Mouse (Mus musculus) intestine, postnatal 0 days (tissue): Measurements from ENCODE around the gene B3gnt6. TPM values are rescaled to one million over a fixed set of nuclear protein-coding genes. Genes with fewer than 3 reads are reported as not detected.

Experiments
- ATAC-seq: fragments of 200-750 bp; cut with Nextera tagmentation; 2 replicates; pipeline ENCODE4 v1.8.0; 2017; ENCODE audit warnings: mild to moderate bottlenecking, moderate TSS enrichment, moderate library complexity
- H3K27ac ChIP-seq: fragments of 300-500 bp; sonication (generic); 2 replicates; pipeline ENCODE4 v1.5.1; 2014; ENCODE audit warnings: mild to moderate bottlenecking, low read depth, low read length, moderate library complexity
- H3K27me3 ChIP-seq: fragments of 300-500 bp; sonication (generic); replicated peaks from 2 replicates; pipeline ENCODE4 v1.6.1; 2014; ENCODE audit warnings: low read length, mixed read lengths; ENCODE audit not compliant: control insufficient read depth, insufficient read depth
- H3K36me3 ChIP-seq: fragments of 300-500 bp; sonication (generic); 2 replicates; pipeline ENCODE4 v1.6.1; 2014; ENCODE audit warnings: mild to moderate bottlenecking, moderate library complexity; ENCODE audit not compliant: control insufficient read depth, insufficient read depth
- H3K4me1 ChIP-seq: fragments of 300-500 bp; sonication (generic); replicated peaks from 2 replicates; pipeline ENCODE4 v1.6.1; 2014; ENCODE audit warnings: antibody characterized with exemption, low read length, mixed read lengths; ENCODE audit not compliant: control insufficient read depth, insufficient read depth
- H3K4me2 ChIP-seq: fragments of 300-500 bp; sonication (generic); replicated peaks from 2 replicates; pipeline ENCODE4 v1.6.1; 2014; ENCODE audit warnings: low read depth, mild to moderate bottlenecking, moderate library complexity
- H3K4me3 ChIP-seq: fragments of 300-500 bp; sonication (generic); 2 replicates; pipeline ENCODE4 v1.5.1; 2014; ENCODE audit warnings: low read depth, low read length
- H3K9ac ChIP-seq: fragments of 300-500 bp; sonication (generic); 2 replicates; pipeline ENCODE4 v1.6.1; 2014; ENCODE audit warnings: mild to moderate bottlenecking, low read depth, low read length
- H3K9me3 ChIP-seq: fragments of 300-500 bp; sonication (generic); 2 replicates; pipeline ENCODE4 v1.6.1; 2016; ENCODE audit warnings: mixed run types; ENCODE audit not compliant: control insufficient read depth
- CTCF ChIP-seq: sonication (generic); IDR thresholded peaks from 2 replicates; pipeline ENCODE4 v1.5.1; 2016; ENCODE audit warnings: low read depth, mild to moderate bottlenecking, control low read depth, antibody characterized with exemption, moderate library complexity
- WGBS: fragments of 180-500 bp; shearing (Covaris S2); extraction: QIAGEN DNeasy Blood & Tissue Kit; methylation state at CpG from one replicate; pipeline ENCODE4 v1.1.7; 2014; 5-methylcytosine and 5-hydroxymethylcytosine counted together
- polyA plus RNA-seq: library from polyadenylated mRNA; unstranded; fragments of >200 nt; fragmentation: Nextera tagmentation; extraction: Ambion mirVana; gene quantifications from 2 replicates; pipeline ENCODE4 v1.2.1, GENCODE M21; 2015

Gene B3gnt6
- polyA plus RNA-seq, 1 experiment from 2014 or later, result 0.21 TPM

DNA sequence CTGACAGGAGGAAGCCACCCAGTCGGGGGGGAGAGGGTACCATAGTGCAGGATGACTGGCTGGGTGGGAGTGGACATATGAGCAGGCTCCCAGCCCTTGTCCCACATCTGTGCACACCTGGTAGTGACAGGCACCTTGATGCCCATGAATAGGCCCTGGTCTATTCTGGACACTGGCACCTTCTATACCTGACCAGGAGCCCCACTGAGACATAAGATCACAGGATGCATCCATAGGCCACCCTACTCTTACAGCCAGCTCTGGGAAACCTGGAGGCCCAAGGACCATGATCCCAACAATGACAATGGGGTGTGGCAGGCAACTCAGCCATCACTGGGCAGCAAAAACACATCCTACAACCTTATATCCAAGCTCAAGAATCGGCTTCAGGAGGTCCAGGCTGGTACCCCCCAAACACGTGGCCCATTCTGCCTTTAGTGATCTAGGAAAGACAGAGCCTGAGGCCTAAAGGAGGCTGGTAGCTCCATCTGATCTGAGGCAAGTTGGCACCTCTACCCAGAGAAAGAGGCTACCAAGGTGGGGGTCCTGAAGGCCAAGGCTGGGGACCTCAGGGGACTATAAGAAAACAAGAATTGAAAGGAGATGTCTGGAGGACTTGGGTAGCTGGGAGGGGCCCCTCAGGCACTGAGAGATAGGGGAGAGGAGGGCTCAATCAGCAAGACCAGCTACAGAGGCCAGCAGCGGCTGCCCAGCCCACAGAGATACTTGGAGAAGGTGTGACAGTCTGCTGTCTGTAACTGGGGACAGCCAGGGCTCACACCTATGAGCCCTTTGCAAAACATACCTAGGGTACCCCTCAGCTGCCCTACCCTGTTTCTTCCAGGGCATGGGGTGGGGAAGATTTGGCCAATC, 24.2 kb downstream of the B3gnt6 start:
- no peak for ATAC-seq
- Histone ChIP-seq H3K4me3 (no peak overlapping the region), H3K4me1 (peaks cover 7% of the 10 kb centered on the region; the same call in 1 of the 2 replicates), H3K27me3 (no peaks in the 10 kb centered on the region), H3K36me3 (no peaks in the 10 kb centered on the region), H3K27ac (no peak overlapping the region), H3K4me2 (no peak overlapping the region), H3K9me3 (no peaks in the 10 kb centered on the region), H3K9ac (no peak overlapping the region)
- 73% methylated on average over 4 of the region's 4 CpGs for WGBS
- TF ChIP-seq CTCF, result no peak

DNA sequence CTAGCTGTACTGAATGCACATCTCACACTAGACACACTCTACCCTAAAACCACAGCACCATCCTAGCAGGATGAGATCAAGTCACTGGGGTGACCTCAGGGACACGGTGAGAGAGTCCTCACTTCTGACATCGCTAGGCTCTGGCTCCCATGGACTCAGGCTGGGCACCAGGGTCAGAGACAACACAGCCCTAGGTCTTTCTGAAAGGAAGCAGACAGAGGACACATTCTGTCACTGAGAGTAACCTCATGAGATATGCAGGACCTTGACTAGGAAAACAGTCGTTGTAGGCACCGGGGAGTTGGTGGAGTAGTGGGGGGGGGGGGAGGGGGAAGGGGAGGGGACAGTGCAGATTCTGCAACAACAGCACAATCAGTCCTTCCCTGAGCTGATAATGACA, 25.9 kb downstream of the B3gnt6 start:
- Histone ChIP-seq H3K4me1 (peaks cover under 1% of the 10 kb centered on the region; the same call in 1 of the 2 replicates), H3K4me2 (no peak overlapping the region), H3K27ac (no peak overlapping the region), H3K4me3 (no peak overlapping the region), H3K9ac (no peak overlapping the region), H3K27me3 (no peaks in the 10 kb centered on the region), H3K36me3 (no peaks in the 10 kb centered on the region), H3K9me3 (no peaks in the 10 kb centered on the region)
- WGBS, result 49% methylated on average over 4 of the region's 4 CpGs
- ATAC-seq, result no peak
- TF ChIP-seq CTCF, result no peak

DNA sequence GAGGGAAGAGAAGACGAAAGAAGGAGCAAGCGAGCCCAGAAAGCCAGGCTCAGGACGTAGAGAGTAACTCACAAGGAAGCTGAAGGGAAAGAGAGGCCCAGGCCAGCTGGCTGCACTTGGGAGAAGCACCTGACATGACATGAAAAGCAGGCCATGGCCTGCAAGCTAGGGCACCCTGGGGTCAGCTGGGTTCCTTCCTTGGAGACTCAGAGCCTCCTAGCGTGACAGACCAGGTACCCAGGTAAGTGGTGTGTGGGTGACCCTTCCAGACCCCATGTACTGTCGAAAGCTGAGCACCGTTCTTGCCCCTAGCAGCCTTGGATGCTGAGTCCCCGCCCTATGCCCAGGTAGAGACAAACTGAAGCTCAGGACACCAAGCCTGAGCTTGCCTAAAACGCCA, 26.6 kb downstream of the B3gnt6 start:
- no peak overlapping the region for H3K27ac ChIP-seq
- H3K27me3 ChIP-seq, result no peaks in the 10 kb centered on the region
- H3K36me3 ChIP-seq, result no peaks in the 10 kb centered on the region
- TF ChIP-seq CTCF, result no peak
- H3K9ac ChIP-seq, result no peak overlapping the region
- H3K4me3 ChIP-seq, result no peak overlapping the region
- H3K4me1 ChIP-seq, result no peaks in the 10 kb centered on the region; the same call in 1 of the 2 replicates
- H3K4me2 ChIP-seq, result no peak overlapping the region
- ATAC-seq, result no peak
- H3K9me3 ChIP-seq, result no peaks in the 10 kb centered on the region
- WGBS, result 81% methylated on average over 8 of the region's 8 CpGs

DNA sequence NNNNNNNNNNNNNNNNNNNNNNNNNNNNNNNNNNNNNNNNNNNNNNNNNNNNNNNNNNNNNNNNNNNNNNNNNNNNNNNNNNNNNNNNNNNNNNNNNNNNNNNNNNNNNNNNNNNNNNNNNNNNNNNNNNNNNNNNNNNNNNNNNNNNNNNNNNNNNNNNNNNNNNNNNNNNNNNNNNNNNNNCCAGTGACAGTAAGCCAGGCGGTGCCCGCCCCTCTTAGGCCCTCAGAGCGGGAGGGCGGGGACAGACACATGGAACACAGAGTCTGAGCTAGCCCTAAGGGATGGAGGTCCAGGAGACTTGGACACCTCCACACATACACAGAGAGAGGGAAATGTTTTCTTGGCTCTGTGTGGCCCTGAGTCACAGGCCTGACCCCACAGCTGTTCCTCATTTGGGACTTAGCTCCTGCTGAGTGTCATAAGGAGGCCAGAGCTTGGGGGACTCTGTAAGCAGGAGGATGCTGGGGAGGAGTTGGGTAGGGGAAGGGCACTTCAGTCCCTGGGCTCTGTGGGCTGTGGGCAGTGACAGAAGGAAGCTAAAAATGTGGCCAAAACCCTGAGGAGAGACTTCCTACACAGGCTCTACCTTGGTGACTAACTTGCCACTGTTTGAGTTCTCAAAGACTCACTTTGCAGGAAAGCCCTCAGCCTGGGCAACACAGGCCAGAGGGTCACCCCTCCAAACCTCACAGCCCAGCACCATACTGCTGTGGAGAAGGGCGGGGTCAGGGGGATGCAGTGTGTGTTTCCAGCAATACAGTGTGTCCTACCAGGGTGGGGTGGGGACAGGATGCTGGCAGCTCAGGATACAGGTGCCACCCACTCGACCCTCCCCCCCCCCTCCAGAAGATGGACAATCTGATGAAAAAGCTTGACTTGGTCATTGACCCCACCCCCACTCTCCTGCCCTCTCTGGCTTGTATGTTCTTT, 27.9 kb downstream of the B3gnt6 start:
- Histone ChIP-seq H3K27me3 (no peaks in the 10 kb centered on the region), H3K9me3 (no peaks in the 10 kb centered on the region), H3K9ac (peak overlapping the region; percentile 17; the same call in 1 of the 2 replicates), H3K27ac (no peak overlapping the region), H3K36me3 (no peaks in the 10 kb centered on the region), H3K4me3 (no peak overlapping the region), H3K4me2 (no peak overlapping the region), H3K4me1 (no peaks in the 10 kb centered on the region)
- 69% methylated on average over 6 of the region's 6 CpGs for WGBS
- peak; percentile 16; the same call in 1 of the 2 replicates for ATAC-seq
- no peak for TF ChIP-seq CTCF

DNA sequence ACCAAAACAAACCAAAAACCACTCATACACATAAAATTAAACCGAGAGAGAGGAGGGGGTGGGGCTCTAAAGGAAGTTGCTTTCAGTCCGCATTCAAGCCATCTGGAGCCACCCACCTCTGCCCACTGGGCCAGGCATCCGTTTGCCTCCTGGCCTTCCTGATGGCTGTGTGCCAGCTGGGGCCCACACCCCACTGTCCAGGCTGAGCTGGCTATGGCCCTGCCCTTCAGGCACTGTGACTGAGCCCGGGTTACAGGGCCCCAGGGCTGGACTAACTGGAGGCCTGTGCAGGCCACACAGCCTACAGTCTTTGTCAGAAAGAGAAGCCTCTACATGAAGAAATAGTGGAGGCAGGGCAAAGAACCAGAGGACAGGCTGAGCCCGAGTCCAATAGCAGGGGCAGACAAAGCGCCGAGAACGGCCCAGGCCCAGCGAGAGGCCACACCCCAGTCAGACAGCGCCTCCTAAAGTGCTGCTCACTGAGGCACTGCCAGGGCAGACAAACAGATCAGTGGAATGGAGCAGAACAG, 34.2 kb downstream of the B3gnt6 start:
- H3K4me1 ChIP-seq, result no peaks in the 10 kb centered on the region
- H3K4me2 ChIP-seq, result peak overlapping the region; percentile 28
- no peaks in the 10 kb centered on the region for H3K27me3 ChIP-seq
- ATAC-seq, result peak; percentile 82
- H3K4me3 ChIP-seq, result no peak overlapping the region
- no peaks in the 10 kb centered on the region for H3K36me3 ChIP-seq
- H3K9ac ChIP-seq, result no peak overlapping the region
- peak overlapping the region; percentile 77 for H3K27ac ChIP-seq
- TF ChIP-seq CTCF, result peak; percentile 57
- H3K9me3 ChIP-seq, result no peaks in the 10 kb centered on the region
- WGBS, result 27% methylated on average over 10 of the region's 10 CpGs
